Mouse (Mus musculus): ENCODE measurements around the gene Pth1r. TPM values are rescaled to one million over a fixed set of nuclear protein-coding genes. Genes with fewer than 3 reads are reported as not detected.
A peak's percentile ranks its signal among the peaks of the same experiment; 100 is the strongest.
"Not testable (repeated sequence)": the region's sequence is repeated elsewhere in the genome, so short reads cannot be mapped to it uniquely, and the experiment has no call there.

Gene Pth1r
- polyA plus RNA-seq, 1 experiment from 2014 or later, result 11.0 TPM

- no peak overlapping the region for H3K4me3 ChIP-seq (ENCODE audit: low read depth, low read length)
- H3K36me3 ChIP-seq (ENCODE audit: control insufficient read depth, insufficient read depth, low read length), result no peaks in the 10 kb centered on the region
- H3K27me3 ChIP-seq (replicated peaks; ENCODE audit: control insufficient read depth, insufficient read depth, low read length), result no peaks in the 10 kb centered on the region
- no peak overlapping the region for H3K27ac ChIP-seq (ENCODE audit: low read depth, low read length)
- no peak overlapping the region for H3K9ac ChIP-seq (ENCODE audit: low read depth, low read length)
- WGBS, result 80% methylated on average over 2 of the region's 2 CpGs
- DNase-seq (ENCODE audit: low spot score), result no peak
- no peaks in the 10 kb centered on the region for H3K9me3 ChIP-seq (ENCODE audit: control insufficient read depth, low read length)
- no peak for ATAC-seq (replicated peaks; ENCODE audit: low FRiP score)
- H3K4me1 ChIP-seq (replicated peaks; ENCODE audit: control insufficient read depth, insufficient read depth, low read length), result peaks cover 20% of the 10 kb centered on the region
- H3K4me2 ChIP-seq, result no peak overlapping the region
Measured at GRCm38 (mm10) chr9:110687846-110688245, 59.1 kb downstream of the Pth1r start.

- Histone ChIP-seq H3K9me3 (ENCODE audit: control insufficient read depth, low read length) (no peaks in the 10 kb centered on the region), H3K36me3 (ENCODE audit: control insufficient read depth, insufficient read depth, low read length) (no peaks in the 10 kb centered on the region), H3K4me2 (no peak overlapping the region), H3K27ac (ENCODE audit: low read depth, low read length) (no peak overlapping the region), H3K27me3 (replicated peaks; ENCODE audit: control insufficient read depth, insufficient read depth, low read length) (no peaks in the 10 kb centered on the region), H3K4me3 (ENCODE audit: low read depth, low read length) (no peak overlapping the region), H3K4me1 (replicated peaks; ENCODE audit: control insufficient read depth, insufficient read depth, low read length) (peaks cover 27% of the 10 kb centered on the region), H3K9ac (ENCODE audit: low read depth, low read length) (no peak overlapping the region)
- ATAC-seq (replicated peaks; ENCODE audit: low FRiP score) (no peak), DNase-seq (ENCODE audit: low spot score) (no peak)
- 71% methylated on average over 5 of the region's 5 CpGs for WGBS
Measured at GRCm38 (mm10) chr9:110687061-110687460, 59.9 kb downstream of the Pth1r start.

DNA sequence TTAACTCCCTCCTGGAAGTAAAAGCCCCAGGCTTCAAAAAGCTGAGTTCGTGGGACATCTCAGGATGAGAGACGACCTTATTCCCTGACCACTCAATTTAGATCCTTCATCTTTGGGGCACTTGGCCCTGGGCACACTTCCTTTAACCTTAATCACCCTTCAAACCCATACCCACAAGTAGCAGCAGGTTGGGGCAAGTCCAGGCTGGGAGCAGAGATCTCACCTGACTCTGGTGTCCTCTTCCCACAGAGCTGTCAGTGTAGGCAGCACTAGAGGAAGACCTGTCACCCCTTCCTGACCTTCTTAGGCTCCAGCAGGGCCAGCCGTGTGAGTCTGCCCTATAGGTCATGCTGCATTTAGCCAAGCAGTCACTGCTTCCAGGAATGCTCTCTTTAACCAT is 60.5 kb downstream of the Pth1r start:
- no peak overlapping the region for H3K4me2 ChIP-seq
- H3K36me3 ChIP-seq (ENCODE audit: control insufficient read depth, insufficient read depth, low read length), result no peaks in the 10 kb centered on the region
- no peak overlapping the region for H3K4me3 ChIP-seq (ENCODE audit: low read depth, low read length)
- no peak overlapping the region for H3K27ac ChIP-seq (ENCODE audit: low read depth, low read length)
- H3K9me3 ChIP-seq (ENCODE audit: control insufficient read depth, low read length), result no peaks in the 10 kb centered on the region
- no peaks in the 10 kb centered on the region for H3K27me3 ChIP-seq (replicated peaks; ENCODE audit: control insufficient read depth, insufficient read depth, low read length)
- DNase-seq (ENCODE audit: low spot score) (no peak), ATAC-seq (replicated peaks; ENCODE audit: low FRiP score) (no peak)
- no peak overlapping the region for H3K9ac ChIP-seq (ENCODE audit: low read depth, low read length)
- H3K4me1 ChIP-seq (replicated peaks; ENCODE audit: control insufficient read depth, insufficient read depth, low read length), result peaks cover 29% of the 10 kb centered on the region
- WGBS, result 69% methylated on average over 3 of the region's 3 CpGs

- WGBS, result 47% methylated on average over 5 of the region's 5 CpGs
- no peaks in the 10 kb centered on the region for H3K9me3 ChIP-seq (ENCODE audit: control insufficient read depth, low read length)
- no peaks in the 10 kb centered on the region for H3K36me3 ChIP-seq (ENCODE audit: control insufficient read depth, insufficient read depth, low read length)
- H3K4me1 ChIP-seq (replicated peaks; ENCODE audit: control insufficient read depth, insufficient read depth, low read length), result peaks cover 29% of the 10 kb centered on the region
- H3K4me3 ChIP-seq (ENCODE audit: low read depth, low read length), result no peak overlapping the region
- H3K27me3 ChIP-seq (replicated peaks; ENCODE audit: control insufficient read depth, insufficient read depth, low read length), result no peaks in the 10 kb centered on the region
- no peak overlapping the region for H3K9ac ChIP-seq (ENCODE audit: low read depth, low read length)
- ATAC-seq (replicated peaks; ENCODE audit: low FRiP score), result peak; percentile 46
- DNase-seq (ENCODE audit: low spot score), result no peak
- no peak overlapping the region for H3K4me2 ChIP-seq
- H3K27ac ChIP-seq (ENCODE audit: low read depth, low read length), result no peak overlapping the region
Measured at GRCm38 (mm10) chr9:110685591-110685990, 61.4 kb downstream of the Pth1r start.

- no peaks in the 10 kb centered on the region for H3K27me3 ChIP-seq (replicated peaks; ENCODE audit: control insufficient read depth, insufficient read depth, low read length)
- no peak overlapping the region for H3K4me2 ChIP-seq
- WGBS, result 75% methylated on average over 8 of the region's 8 CpGs
- peaks cover 29% of the 10 kb centered on the region for H3K4me1 ChIP-seq (replicated peaks; ENCODE audit: control insufficient read depth, insufficient read depth, low read length)
- ATAC-seq (replicated peaks; ENCODE audit: low FRiP score) (no peak; the same call in 1 of the 2 replicates), DNase-seq (ENCODE audit: low spot score) (no peak)
- no peak overlapping the region for H3K4me3 ChIP-seq (ENCODE audit: low read depth, low read length)
- H3K36me3 ChIP-seq (ENCODE audit: control insufficient read depth, insufficient read depth, low read length), result no peaks in the 10 kb centered on the region
- H3K9me3 ChIP-seq (ENCODE audit: control insufficient read depth, low read length), result no peaks in the 10 kb centered on the region
- H3K9ac ChIP-seq (ENCODE audit: low read depth, low read length), result no peak overlapping the region
- no peak overlapping the region for H3K27ac ChIP-seq (ENCODE audit: low read depth, low read length)
Measured at GRCm38 (mm10) chr9:110685187-110685586, 61.8 kb downstream of the Pth1r start.

- Histone ChIP-seq H3K27me3 (replicated peaks; ENCODE audit: control insufficient read depth, insufficient read depth, low read length) (no peaks in the 10 kb centered on the region), H3K27ac (ENCODE audit: low read depth, low read length) (peak overlapping the region; percentile 3; the same call in 1 of the 2 replicates), H3K9ac (ENCODE audit: low read depth, low read length) (no peak overlapping the region), H3K9me3 (ENCODE audit: control insufficient read depth, low read length) (no peaks in the 10 kb centered on the region), H3K4me3 (ENCODE audit: low read depth, low read length) (no peak overlapping the region), H3K4me2 (no peak overlapping the region), H3K4me1 (replicated peaks; ENCODE audit: control insufficient read depth, insufficient read depth, low read length) (peaks cover 29% of the 10 kb centered on the region), H3K36me3 (ENCODE audit: control insufficient read depth, insufficient read depth, low read length) (no peaks in the 10 kb centered on the region)
- DNase-seq (ENCODE audit: low spot score) (no peak), ATAC-seq (replicated peaks; ENCODE audit: low FRiP score) (no peak)
- WGBS, result 73% methylated on average over 6 of the region's 6 CpGs
Measured at GRCm38 (mm10) chr9:110684100-110684831, 62.7 kb downstream of the Pth1r start.

DNA sequence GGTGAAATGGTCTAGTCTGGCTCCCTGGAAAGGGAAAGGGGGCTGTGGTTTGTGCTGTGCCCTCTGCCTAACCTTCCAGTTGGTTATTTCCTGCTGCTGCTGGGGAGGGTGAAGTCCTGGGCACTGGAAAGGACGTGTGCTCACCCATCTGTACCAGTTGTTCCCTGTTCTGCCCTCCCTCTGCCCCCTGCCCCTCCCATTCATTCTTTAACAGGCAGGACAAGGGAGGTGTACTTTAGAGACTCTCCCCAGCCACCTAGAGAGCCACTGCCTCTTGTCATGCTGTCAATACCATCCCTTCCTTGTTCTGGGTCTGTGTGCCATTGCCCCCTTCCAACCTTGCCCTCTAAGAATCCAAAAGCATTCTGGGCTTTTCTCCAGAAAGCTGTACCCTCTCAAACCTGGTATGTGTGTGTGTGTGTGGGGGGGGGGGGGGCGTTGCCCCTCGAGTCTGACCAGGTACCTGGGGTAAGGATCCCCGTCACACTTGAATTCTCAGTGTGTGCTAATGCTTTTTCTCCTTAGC is 63.3 kb downstream of the Pth1r start:
- Histone ChIP-seq H3K9me3 (ENCODE audit: control insufficient read depth, low read length) (no peaks in the 10 kb centered on the region), H3K27ac (ENCODE audit: low read depth, low read length) (no peak overlapping the region), H3K9ac (ENCODE audit: low read depth, low read length) (no peak overlapping the region; the same call in 1 of the 2 replicates), H3K4me2 (no peak overlapping the region), H3K27me3 (replicated peaks; ENCODE audit: control insufficient read depth, insufficient read depth, low read length) (no peaks in the 10 kb centered on the region), H3K36me3 (ENCODE audit: control insufficient read depth, insufficient read depth, low read length) (no peaks in the 10 kb centered on the region), H3K4me1 (replicated peaks; ENCODE audit: control insufficient read depth, insufficient read depth, low read length) (peaks cover 29% of the 10 kb centered on the region), H3K4me3 (ENCODE audit: low read depth, low read length) (no peak overlapping the region)
- DNase-seq (ENCODE audit: low spot score) (no peak), ATAC-seq (replicated peaks; ENCODE audit: low FRiP score) (no peak)
- 73% methylated on average over 4 of the region's 4 CpGs for WGBS

GRCm38 (mm10) chr9:110682697-110683096 is 64.2 kb downstream of the Pth1r start:
- 82% methylated on average over 3 of the region's 3 CpGs for WGBS
- H3K27me3 ChIP-seq (replicated peaks; ENCODE audit: control insufficient read depth, insufficient read depth, low read length); H3K36me3 ChIP-seq (ENCODE audit: control insufficient read depth, insufficient read depth, low read length); ATAC-seq (replicated peaks; ENCODE audit: low FRiP score); H3K9me3 ChIP-seq (ENCODE audit: control insufficient read depth, low read length); H3K27ac ChIP-seq (ENCODE audit: low read depth, low read length); DNase-seq (ENCODE audit: low spot score); H3K9ac ChIP-seq (ENCODE audit: low read depth, low read length); H3K4me3 ChIP-seq (ENCODE audit: low read depth, low read length); H3K4me2 ChIP-seq: not testable (repeated sequence)
- peaks cover 30% of the 10 kb centered on the region for H3K4me1 ChIP-seq (replicated peaks; ENCODE audit: control insufficient read depth, insufficient read depth, low read length)

DNA sequence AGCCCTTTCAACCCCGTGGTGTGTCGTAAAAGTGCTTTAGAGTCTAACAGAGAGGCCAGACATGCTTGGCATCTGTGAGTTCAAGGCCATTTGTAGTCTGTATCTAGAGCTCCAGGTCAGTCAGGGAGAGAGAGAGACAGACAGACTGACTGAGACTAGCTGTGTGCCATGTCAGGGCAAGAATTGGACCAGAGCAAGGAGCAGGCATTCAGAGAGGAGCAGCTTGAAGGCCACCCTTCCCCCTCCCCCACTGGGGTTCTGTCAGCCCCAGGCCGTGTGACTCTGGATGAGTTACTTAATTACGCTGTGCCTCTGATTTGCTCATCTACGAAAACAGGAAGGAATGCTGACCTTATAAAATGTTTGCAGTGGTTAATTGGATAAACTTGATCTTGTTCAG is 64.7 kb downstream of the Pth1r start:
- Histone ChIP-seq H3K27me3 (replicated peaks; ENCODE audit: control insufficient read depth, insufficient read depth, low read length) (no peaks in the 10 kb centered on the region), H3K9ac (ENCODE audit: low read depth, low read length) (no peak overlapping the region), H3K4me3 (ENCODE audit: low read depth, low read length) (no peak overlapping the region), H3K9me3 (ENCODE audit: control insufficient read depth, low read length) (no peaks in the 10 kb centered on the region), H3K36me3 (ENCODE audit: control insufficient read depth, insufficient read depth, low read length) (no peaks in the 10 kb centered on the region), H3K27ac (ENCODE audit: low read depth, low read length) (no peak overlapping the region), H3K4me2 (no peak overlapping the region), H3K4me1 (replicated peaks; ENCODE audit: control insufficient read depth, insufficient read depth, low read length) (peaks cover 34% of the 10 kb centered on the region)
- 53% methylated on average over 5 of the region's 5 CpGs for WGBS
- DNase-seq (ENCODE audit: low spot score) (no peak), ATAC-seq (replicated peaks; ENCODE audit: low FRiP score) (no peak)

Measured in liver, embryonic 11.5 days (tissue).